Mouse (Mus musculus): ENCODE measurements at regions not wholly inside any gene's neighbourhood (a gene's known extent, or its start where the extent isn't known, plus 50 kb on each side); places are given as distances from the start of the nearest gene placed in this dataset.

DNA sequence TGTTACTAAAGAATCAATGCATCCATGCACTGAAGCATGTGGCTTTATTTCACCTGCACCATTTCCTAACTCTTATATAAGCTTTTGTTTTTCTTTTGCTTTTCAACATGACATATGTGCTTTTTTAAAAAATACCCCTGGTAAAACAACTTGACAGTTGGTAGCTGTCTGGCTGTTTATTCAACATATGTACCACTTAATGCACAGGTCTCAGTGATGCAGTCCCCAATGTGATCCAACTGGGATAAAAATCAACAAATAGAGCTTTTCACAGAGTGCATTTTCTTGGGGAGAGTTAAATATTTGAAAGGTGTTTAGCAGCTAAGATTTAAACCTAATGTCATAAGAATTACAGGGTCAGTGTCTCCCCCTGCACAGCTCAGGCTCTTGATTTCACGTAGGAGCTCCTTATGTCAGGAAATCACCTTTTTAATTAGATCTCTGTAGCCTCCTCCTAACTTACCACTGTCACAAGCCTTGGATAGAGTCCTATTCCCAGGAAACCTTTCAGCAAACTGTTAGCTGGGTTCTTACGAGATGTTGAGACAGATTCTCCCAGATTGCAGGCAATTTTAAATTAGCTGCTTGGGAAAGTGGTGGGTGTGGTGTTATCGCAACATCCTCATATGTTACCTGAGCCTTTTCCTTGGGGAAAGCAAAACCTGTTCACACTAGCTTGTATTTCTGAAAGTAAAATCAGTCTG, 464.6 kb upstream of the Arrdc3 start:
- CTCF ChIA-PET: no interaction called here

DNA sequence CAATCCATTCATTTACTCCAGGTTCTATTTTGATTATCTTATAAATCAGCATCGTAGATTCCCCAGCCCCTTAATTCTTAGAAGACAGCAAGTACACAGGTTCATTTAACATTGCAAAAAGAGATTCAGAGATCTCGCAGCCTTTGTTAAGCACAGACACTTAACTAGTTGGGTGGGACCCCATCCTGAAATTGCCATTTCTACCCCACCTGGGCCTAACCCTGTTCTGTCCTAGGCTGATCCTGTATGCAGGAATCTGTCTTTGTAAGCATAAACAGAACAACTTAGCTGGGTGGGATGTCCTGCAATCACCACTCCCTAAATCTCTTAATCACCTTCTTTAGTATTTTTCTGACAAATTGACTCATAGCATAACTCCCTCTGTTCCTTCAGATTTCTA, 462.8 kb upstream of the Arrdc3 start:
- CTCF ChIA-PET: no interaction called here
